Comparison of ENCODE assay signal across 9 mouse cellular contexts in the genomic region with DNA sequence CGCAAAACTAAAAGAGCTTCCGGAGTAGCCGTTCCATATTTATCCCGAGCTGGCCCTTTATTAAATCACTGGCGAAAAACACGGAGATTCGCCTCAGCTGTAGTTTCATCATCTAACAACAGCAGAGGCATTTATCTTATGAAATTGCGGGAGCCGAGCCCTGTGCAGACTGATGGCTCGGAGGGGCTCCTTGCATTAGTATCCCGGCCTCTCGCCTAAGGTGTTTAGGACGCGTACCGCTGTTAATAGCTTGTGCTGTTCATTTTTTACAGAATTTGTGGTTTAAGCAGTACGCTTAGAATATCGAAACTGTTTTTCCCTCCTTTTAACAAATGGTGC.
DNase-seq lines count a peak whose midpoint lies in the region; ATAC-seq and TF ChIP-seq lines count a peak whose summit lies in the region.
"Had no signal": no experiment of that assay in that cellular context is flagged by ENCODE, and none has a peak within 500 bp of the region (broad histone marks: within the 10 kb centered on the region; RNA-seq: fewer than 3 reads in every experiment).

No protein-coding gene starts in this region.

- no peak for DNase-seq in left cerebral cortex, adult 2 months (ENCODE audit: extremely low spot score in 1 of 2, low spot score in 2 of 2)
- DNase-seq in left cerebral cortex, adult 18-20 months (ENCODE audit: low spot score in 2 of 2) = no peak
- no peak for DNase-seq in ovary, adult 18-20 months (ENCODE audit: low spot score)
- DNase-seq in right cerebral cortex, postnatal 4 days = no peak

- no peaks in the 10 kb centered on the region for H3K36me3 ChIP-seq in forebrain, embryonic 12.5 days (replicated peaks)
- H3K36me3 ChIP-seq in intestine, postnatal 0 days (ENCODE audit: control insufficient read depth, insufficient read depth) = no peaks in the 10 kb centered on the region
- H3K36me3 ChIP-seq: G1E; liver, embryonic 15.5 days had no signal

- TF ChIP-seq POLR2A in olfactory bulb, adult 2 months (IDR thresholded peaks at IDR 0.05; ENCODE audit: insufficient read depth, low read depth, low read length) = no peak

- H3K9ac ChIP-seq in forebrain, embryonic 12.5 days = no peak overlapping the region
- H3K9ac ChIP-seq in intestine, postnatal 0 days (ENCODE audit: low read depth, low read length) = no peak overlapping the region
- H3K9ac ChIP-seq: liver, embryonic 15.5 days had no signal

- no peaks in the 10 kb centered on the region for H3K9me3 ChIP-seq in forebrain, embryonic 12.5 days
- no peaks in the 10 kb centered on the region for H3K9me3 ChIP-seq in intestine, postnatal 0 days (ENCODE audit: control insufficient read depth)
- H3K9me3 ChIP-seq: liver, embryonic 15.5 days had no signal

- no peak for TF ChIP-seq CTCF in left cerebral cortex, adult 2 months (IDR thresholded peaks at IDR 0.05)
- no peak for TF ChIP-seq CTCF in intestine, postnatal 0 days (IDR thresholded peaks at IDR 0.05; ENCODE audit: low read depth)
- no peak for TF ChIP-seq CTCF in olfactory bulb, adult 2 months (IDR thresholded peaks at IDR 0.05; ENCODE audit: insufficient read depth, low read depth, low read length)

- 48% methylated on average over 17 of the region's 17 CpGs for WGBS in forebrain, embryonic 12.5 days
- WGBS in intestine, postnatal 0 days = 46% methylated on average over 17 of the region's 17 CpGs
- WGBS in olfactory bulb, adult 2 months = 40% methylated on average over 17 of the region's 17 CpGs

- peak overlapping the region; percentile 19 for H3K4me3 ChIP-seq in left cerebral cortex, adult 2 months
- H3K4me3 ChIP-seq in forebrain, embryonic 12.5 days (replicated peaks) = peak overlapping the region; percentile 20; the same call in 1 of the 2 replicates
- H3K4me3 ChIP-seq in intestine, postnatal 0 days (ENCODE audit: low read depth, low read length) = peak overlapping the region; percentile 11; the same call in 1 of the 2 replicates
- H3K4me3 ChIP-seq in olfactory bulb, adult 2 months (ENCODE audit: insufficient read depth, low read depth, low read length) = peak overlapping the region; percentile 34
- H3K4me3 ChIP-seq: liver, embryonic 15.5 days had no signal

- H3K4me1 ChIP-seq in forebrain, embryonic 12.5 days = peaks cover 7% of the 10 kb centered on the region; the same call in 1 of the 2 replicates
- H3K4me1 ChIP-seq in intestine, postnatal 0 days (replicated peaks; ENCODE audit: control insufficient read depth, insufficient read depth, low read length) = no peaks in the 10 kb centered on the region
- no peaks in the 10 kb centered on the region for H3K4me1 ChIP-seq in olfactory bulb, adult 2 months (ENCODE audit: control insufficient read depth, insufficient read depth, low read length)
- H3K4me1 ChIP-seq: liver, embryonic 15.5 days had no signal

- H3K4me2 ChIP-seq in forebrain, embryonic 12.5 days = peak overlapping the region; percentile 45
- H3K4me2 ChIP-seq in intestine, postnatal 0 days (replicated peaks; ENCODE audit: low read depth) = peak overlapping the region; percentile 46
- H3K4me2 ChIP-seq: liver, embryonic 15.5 days had no signal

- peaks cover 44% of the 10 kb centered on the region for H3K27me3 ChIP-seq in forebrain, embryonic 12.5 days
- H3K27me3 ChIP-seq in intestine, postnatal 0 days (replicated peaks; ENCODE audit: control insufficient read depth, insufficient read depth, low read length) = no peaks in the 10 kb centered on the region
- H3K27me3 ChIP-seq: liver, embryonic 15.5 days had no signal

- H3K27ac ChIP-seq in left cerebral cortex, adult 2 months = no peak overlapping the region
- H3K27ac ChIP-seq in forebrain, embryonic 12.5 days = no peak overlapping the region
- no peak overlapping the region for H3K27ac ChIP-seq in intestine, postnatal 0 days (ENCODE audit: low read depth, low read length)
- H3K27ac ChIP-seq in olfactory bulb, adult 2 months (ENCODE audit: insufficient read depth, low read depth, low read length) = no peak overlapping the region
- H3K27ac ChIP-seq: liver, embryonic 15.5 days had no signal

- intact Hi-C loops in left cerebral cortex, adult 2 months (cut with DNase I) = no loop called here

- no peak for ATAC-seq in forebrain, embryonic 12.5 days (ENCODE audit: low FRiP score)
- no peak for ATAC-seq in intestine, postnatal 0 days
